Mouse (Mus musculus) heart, embryonic 13.5 days (tissue): Measurements from ENCODE around the gene Crygn. TPM values are rescaled to one million over a fixed set of nuclear protein-coding genes. Genes with fewer than 3 reads are reported as not detected.
"Not testable (repeated sequence)": the region's sequence is repeated elsewhere in the genome, so short reads cannot be mapped to it uniquely, and the experiment has no call there.

ENCODE experiments used
- ATAC-seq: fragments of 200-750 bp; cut with Nextera tagmentation; 2 replicates; pipeline ENCODE4 v1.8.0; 2017; ENCODE audit warnings: moderate TSS enrichment; ENCODE audit not compliant: insufficient number of reproducible peaks, low FRiP score, low TSS enrichment; ENCODE audit errors: extremely low read depth
- H3K27ac ChIP-seq: fragments of 300-500 bp; sonication (generic); replicated peaks from 2 replicates; pipeline ENCODE4 v1.5.1; 2015; ENCODE audit warnings: moderate library complexity, mild to moderate bottlenecking, inconsistent platforms
- H3K27me3 ChIP-seq: fragments of 300-500 bp; sonication (generic); replicated peaks from 2 replicates; pipeline ENCODE4 v1.6.1; 2015; ENCODE audit warnings: mild to moderate bottlenecking, inconsistent platforms
- H3K36me3 ChIP-seq: fragments of 300-500 bp; sonication (generic); 2 replicates; pipeline ENCODE4 v1.6.1; 2015; ENCODE audit warnings: mild to moderate bottlenecking, inconsistent platforms
- H3K4me1 ChIP-seq: fragments of 300-500 bp; sonication (generic); 2 replicates; pipeline ENCODE4 v1.6.1; 2015; ENCODE audit warnings: inconsistent platforms
- H3K4me2 ChIP-seq: fragments of 300-500 bp; sonication (generic); 2 replicates; pipeline ENCODE4 v1.6.1; 2015; ENCODE audit warnings: inconsistent platforms, mild to moderate bottlenecking, moderate library complexity
- H3K4me3 ChIP-seq: fragments of 300-500 bp; sonication (generic); 2 replicates; pipeline ENCODE4 v1.5.1; 2015; ENCODE audit warnings: moderate library complexity, mild to moderate bottlenecking, inconsistent platforms
- H3K9ac ChIP-seq: fragments of 300-500 bp; sonication (generic); 2 replicates; pipeline ENCODE4 v1.6.1; 2015; ENCODE audit warnings: inconsistent platforms, mild to moderate bottlenecking, moderate library complexity
- H3K9me3 ChIP-seq: fragments of 300-500 bp; sonication (generic); 2 replicates; pipeline ENCODE4 v1.6.1; 2016; ENCODE audit warnings: inconsistent platforms
- WGBS: fragments of 180-500 bp; shearing (Covaris S2); methylation state at CpG from one replicate; pipeline ENCODE4 v1.1.7; 2015; ENCODE audit warnings: mixed read lengths; 5-methylcytosine and 5-hydroxymethylcytosine counted together
- polyA plus RNA-seq: library from polyadenylated mRNA; unstranded; fragments of >200 nt; fragmentation: Nextera tagmentation; extraction: Ambion mirVana; gene quantifications from 2 replicates; pipeline ENCODE4 v1.2.1, GENCODE M21; 2015

The Crygn gene
- polyA plus RNA-seq, 1 experiment from 2014 or later = 1.9 TPM

DNA sequence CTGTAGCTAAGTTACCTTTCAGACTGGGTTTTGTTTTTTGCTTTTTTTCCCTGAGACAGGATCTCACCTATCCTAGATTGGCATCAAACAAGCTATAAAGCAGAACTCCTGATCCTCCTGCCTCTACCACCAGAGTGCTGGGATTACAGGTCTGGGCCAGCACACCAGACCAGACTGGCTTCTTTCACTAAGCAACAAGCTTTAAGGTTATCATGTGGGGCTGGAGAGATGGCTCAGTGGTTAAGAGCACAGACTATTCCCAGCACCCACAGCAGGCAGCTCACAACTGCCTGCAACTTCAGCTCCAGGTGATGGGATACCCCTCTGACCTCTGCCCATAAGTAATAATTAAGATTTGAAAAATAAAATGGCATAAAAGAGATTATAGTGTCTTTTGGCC is 21.5 kb upstream of the Crygn start:
- no peak overlapping the region for H3K27ac ChIP-seq
- ATAC-seq = no peak
- no peak overlapping the region for H3K4me2 ChIP-seq
- H3K4me3 ChIP-seq = no peak overlapping the region
- no peaks in the 10 kb centered on the region for H3K9me3 ChIP-seq
- H3K9ac ChIP-seq = no peak overlapping the region
- no peaks in the 10 kb centered on the region for H3K36me3 ChIP-seq
- H3K4me1 ChIP-seq = peaks cover 22% of the 10 kb centered on the region
- H3K27me3 ChIP-seq = peaks cover 22% of the 10 kb centered on the region

DNA sequence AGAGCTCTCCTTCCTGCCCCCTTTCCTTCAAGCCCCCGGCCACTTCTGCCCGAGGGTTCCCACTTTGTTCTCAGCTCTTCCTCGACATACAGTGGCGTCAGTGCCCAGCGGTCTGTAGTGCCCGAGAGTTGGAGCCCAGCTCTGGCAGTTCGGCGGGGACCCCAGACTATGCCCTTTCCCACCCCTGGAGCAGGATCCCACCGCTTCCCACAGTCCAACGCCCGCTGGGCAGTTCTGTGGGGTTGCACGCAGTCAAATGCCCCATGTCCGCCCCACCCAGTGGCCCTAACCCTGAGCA is 21.0 kb upstream of the Crygn start:
- peaks cover 22% of the 10 kb centered on the region for H3K4me1 ChIP-seq
- peak overlapping the region; percentile 55 for H3K9ac ChIP-seq
- H3K27ac ChIP-seq = no peak overlapping the region
- H3K36me3 ChIP-seq = no peaks in the 10 kb centered on the region
- ATAC-seq = no peak
- H3K27me3 ChIP-seq = peaks cover 22% of the 10 kb centered on the region
- H3K4me2 ChIP-seq = peak overlapping the region; percentile 52
- H3K4me3 ChIP-seq = peak overlapping the region; percentile 28
- H3K9me3 ChIP-seq = no peaks in the 10 kb centered on the region
- WGBS = 41% methylated on average over 13 of the region's 13 CpGs

DNA sequence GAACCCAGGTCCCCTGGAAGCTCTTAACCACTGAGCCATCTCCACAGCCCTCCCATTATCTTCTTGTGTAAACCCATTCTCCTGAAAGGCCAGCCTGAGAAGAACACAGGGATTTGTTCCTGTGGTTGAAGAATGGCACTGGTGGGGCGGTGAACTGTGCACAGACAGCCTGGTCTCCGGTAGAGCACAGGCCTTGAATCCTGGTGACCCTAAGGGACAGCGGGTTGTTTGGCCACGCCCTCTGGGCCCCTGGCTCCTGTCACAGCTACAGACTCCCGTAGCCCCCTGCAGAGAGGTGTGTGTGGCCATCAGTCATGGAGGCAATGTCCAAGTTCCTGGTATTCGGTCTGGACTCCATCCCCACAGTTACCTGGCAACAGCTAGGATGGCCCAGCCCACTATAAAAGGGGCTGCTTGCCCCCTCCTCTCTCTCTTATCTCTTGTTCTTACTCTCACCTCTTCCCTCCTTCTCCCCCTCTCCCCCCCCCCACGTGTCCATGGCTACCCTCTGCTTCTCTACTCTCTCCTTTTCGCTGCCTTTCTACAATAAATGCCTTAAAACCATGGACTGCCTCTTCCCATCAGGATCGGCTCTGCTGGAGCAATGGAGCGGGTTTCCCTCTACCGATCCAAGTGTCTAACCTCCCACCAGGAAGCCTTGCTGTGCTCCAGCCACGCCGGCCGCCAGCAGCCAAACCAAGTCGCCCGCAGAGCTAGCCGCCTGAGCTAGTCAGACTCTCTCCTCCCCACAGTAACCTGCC is 20.5 kb upstream of the Crygn start:
- Histone ChIP-seq H3K4me1 (peaks cover 22% of the 10 kb centered on the region), H3K4me2 (peak overlapping the region; percentile 52), H3K9me3 (no peaks in the 10 kb centered on the region), H3K36me3 (no peaks in the 10 kb centered on the region), H3K27ac (no peak overlapping the region), H3K27me3 (peaks cover 22% of the 10 kb centered on the region), H3K4me3 (peak overlapping the region; percentile 28), H3K9ac (peak overlapping the region; percentile 55)
- ATAC-seq = no peak
- 22% methylated on average over 17 of the region's 17 CpGs for WGBS

DNA sequence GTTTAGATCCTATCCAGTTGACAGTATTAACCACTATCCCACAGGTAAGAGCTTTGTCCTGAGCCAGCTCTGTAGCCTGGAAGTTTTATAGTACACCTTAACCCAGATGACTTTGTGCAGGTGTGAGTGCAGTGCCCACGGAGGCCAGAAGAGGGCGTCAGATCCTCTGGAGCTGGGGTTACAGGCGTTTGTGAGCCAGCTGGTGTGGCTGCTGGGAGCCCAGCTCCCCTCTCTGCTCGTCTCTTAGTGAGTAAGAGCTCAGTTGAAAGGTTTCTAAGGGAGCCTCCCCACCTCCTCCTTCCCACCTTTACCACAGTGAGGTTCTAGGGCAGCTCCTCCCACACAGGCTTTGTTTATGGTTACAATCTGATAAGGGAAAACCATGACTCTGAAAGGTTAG is 18.9 kb upstream of the Crygn start:
- no peak overlapping the region for H3K4me3 ChIP-seq
- H3K27me3 ChIP-seq = peaks cover 22% of the 10 kb centered on the region
- H3K4me2 ChIP-seq = no peak overlapping the region
- no peaks in the 10 kb centered on the region for H3K36me3 ChIP-seq
- peaks cover 22% of the 10 kb centered on the region for H3K4me1 ChIP-seq
- no peak for ATAC-seq
- no peaks in the 10 kb centered on the region for H3K9me3 ChIP-seq
- no peak overlapping the region for H3K9ac ChIP-seq
- H3K27ac ChIP-seq = no peak overlapping the region
- 59% methylated on average over 4 of the region's 4 CpGs for WGBS

DNA sequence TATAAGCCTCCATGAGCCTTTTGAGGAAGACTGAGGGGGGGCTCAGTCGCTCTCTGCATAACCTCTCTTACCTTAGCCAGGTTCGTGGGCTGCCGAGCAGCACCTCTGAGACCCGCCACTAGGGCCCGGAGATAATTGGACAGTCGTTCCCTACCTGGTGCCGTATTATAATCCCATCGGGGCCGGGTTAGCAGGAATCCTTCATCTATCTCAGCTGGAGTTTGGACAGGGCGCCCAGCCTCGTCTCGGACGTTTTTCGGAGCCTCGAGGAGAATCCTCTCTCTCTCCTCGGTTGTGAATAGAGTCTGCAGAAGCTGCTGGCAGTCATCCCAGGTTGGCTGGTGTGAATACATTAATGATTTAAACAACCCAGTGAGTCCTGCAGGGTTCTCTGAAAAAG is 16.7 kb upstream of the Crygn start:
- not testable (repeated sequence) for ATAC-seq, H3K4me2 ChIP-seq, H3K9me3 ChIP-seq, H3K9ac ChIP-seq, H3K27ac ChIP-seq, H3K36me3 ChIP-seq, H3K4me3 ChIP-seq
- 90% methylated on average over 16 of the region's 16 CpGs for WGBS
- H3K4me1 ChIP-seq = peaks cover 12% of the 10 kb centered on the region
- H3K27me3 ChIP-seq = peaks cover 17% of the 10 kb centered on the region

DNA sequence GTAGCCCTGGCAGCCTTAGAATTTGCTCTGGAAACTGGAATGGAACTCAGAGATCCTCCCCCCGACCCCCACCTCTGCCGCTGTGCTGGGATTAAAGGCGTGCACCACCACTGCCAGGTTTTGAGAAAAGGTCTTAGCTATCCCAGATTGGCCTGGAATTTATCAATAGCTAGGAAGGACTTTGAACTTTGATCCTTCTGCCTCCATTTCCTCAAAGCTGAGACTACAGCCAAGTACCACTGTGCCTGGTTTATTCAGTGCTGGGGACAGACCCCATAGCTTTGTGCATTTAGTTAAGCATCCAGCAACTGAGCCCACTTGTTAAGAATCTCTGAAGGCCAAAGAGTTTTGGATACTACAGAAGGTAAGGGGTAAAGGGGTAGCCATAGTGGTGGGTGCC is 877 bp downstream of the Crygn start:
- Histone ChIP-seq H3K27me3 (peaks cover 13% of the 10 kb centered on the region; the same call in 1 of the 2 replicates), H3K4me2 (no peak overlapping the region), H3K4me3 (no peak overlapping the region), H3K36me3 (no peaks in the 10 kb centered on the region), H3K9me3 (no peaks in the 10 kb centered on the region), H3K4me1 (peaks cover 30% of the 10 kb centered on the region), H3K27ac (no peak overlapping the region), H3K9ac (no peak overlapping the region)
- no peak for ATAC-seq
- 55% methylated on average over 3 of the region's 3 CpGs for WGBS

DNA sequence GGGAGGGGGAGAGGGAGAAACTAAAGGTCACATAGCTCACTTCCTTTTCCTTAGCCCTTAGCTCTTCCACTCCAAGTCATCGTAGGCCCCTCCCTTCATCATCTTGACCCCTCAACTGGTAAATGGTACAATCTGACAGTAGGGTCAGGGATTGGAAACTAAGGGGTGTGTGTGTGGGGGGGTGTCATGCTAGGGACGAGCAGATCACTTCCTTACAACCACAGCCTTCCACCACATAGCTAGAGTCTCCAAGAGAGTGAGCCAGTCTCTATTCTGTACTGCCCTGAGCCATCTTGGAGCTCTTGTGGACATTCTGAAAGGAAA is 5.7 kb downstream of the Crygn start:
- Histone ChIP-seq H3K36me3 (no peaks in the 10 kb centered on the region), H3K9me3 (no peaks in the 10 kb centered on the region), H3K9ac (peak overlapping the region; percentile 94), H3K4me1 (peaks cover 48% of the 10 kb centered on the region), H3K27me3 (peaks cover 5% of the 10 kb centered on the region; the same call in 1 of the 2 replicates), H3K27ac (peak overlapping the region; percentile 97), H3K4me2 (peak overlapping the region; percentile 94), H3K4me3 (peak overlapping the region; percentile 69)
- WGBS = 10% methylated on average over 2 of the region's 2 CpGs
- ATAC-seq = no peak

DNA sequence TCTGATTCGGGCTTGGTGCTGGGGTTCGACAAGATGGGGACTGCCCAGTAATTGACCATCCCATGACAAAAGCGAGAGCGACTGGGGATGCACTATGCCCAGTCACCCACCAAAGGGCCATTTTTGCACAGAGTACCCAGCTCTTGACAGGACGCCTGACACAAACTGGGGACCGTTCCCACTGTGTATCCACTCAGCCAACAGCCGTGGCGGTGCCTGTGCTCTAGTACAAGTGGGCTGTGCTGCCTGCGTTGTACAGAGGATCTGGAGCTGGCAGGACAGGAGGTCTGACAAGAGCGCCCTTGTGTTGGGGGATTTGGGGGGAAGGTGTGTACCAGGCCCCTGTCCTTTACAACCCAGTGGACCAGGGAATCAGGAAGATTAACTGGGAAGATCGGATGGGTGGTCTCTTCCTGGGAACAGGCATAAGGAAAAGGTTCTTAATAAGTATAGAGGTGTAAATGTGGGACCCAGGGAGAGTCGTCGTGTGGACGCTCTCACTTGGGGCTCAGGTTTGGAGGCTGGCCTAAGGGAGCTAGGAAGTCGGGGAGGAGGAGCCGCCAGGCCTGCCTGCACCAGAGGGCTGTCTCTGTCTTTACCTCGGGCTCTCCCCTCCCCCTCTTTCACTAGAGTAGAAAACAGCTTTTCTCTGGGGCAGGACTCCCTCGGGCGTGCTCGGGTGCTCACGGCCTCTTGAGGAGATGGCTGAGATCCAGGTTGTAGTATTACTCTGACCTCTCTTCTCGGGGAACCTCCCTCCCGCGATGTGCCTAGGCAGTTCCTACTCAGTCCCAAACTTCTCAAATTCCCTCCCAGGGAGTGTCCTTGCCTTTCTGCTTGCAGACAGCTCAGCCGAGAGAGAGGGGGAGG is 6.3 kb downstream of the Crygn start:
- Histone ChIP-seq H3K4me3 (peak overlapping the region; percentile 69), H3K4me1 (peaks cover 51% of the 10 kb centered on the region), H3K27ac (peak overlapping the region; percentile 97), H3K9ac (peak overlapping the region; percentile 94), H3K4me2 (peak overlapping the region; percentile 94), H3K36me3 (no peaks in the 10 kb centered on the region), H3K9me3 (no peaks in the 10 kb centered on the region), H3K27me3 (no peaks in the 10 kb centered on the region; the same call in 1 of the 2 replicates)
- WGBS = 2% methylated on average over 25 of the region's 25 CpGs
- peak; percentile 14; the same call in 1 of the 2 replicates for ATAC-seq

DNA sequence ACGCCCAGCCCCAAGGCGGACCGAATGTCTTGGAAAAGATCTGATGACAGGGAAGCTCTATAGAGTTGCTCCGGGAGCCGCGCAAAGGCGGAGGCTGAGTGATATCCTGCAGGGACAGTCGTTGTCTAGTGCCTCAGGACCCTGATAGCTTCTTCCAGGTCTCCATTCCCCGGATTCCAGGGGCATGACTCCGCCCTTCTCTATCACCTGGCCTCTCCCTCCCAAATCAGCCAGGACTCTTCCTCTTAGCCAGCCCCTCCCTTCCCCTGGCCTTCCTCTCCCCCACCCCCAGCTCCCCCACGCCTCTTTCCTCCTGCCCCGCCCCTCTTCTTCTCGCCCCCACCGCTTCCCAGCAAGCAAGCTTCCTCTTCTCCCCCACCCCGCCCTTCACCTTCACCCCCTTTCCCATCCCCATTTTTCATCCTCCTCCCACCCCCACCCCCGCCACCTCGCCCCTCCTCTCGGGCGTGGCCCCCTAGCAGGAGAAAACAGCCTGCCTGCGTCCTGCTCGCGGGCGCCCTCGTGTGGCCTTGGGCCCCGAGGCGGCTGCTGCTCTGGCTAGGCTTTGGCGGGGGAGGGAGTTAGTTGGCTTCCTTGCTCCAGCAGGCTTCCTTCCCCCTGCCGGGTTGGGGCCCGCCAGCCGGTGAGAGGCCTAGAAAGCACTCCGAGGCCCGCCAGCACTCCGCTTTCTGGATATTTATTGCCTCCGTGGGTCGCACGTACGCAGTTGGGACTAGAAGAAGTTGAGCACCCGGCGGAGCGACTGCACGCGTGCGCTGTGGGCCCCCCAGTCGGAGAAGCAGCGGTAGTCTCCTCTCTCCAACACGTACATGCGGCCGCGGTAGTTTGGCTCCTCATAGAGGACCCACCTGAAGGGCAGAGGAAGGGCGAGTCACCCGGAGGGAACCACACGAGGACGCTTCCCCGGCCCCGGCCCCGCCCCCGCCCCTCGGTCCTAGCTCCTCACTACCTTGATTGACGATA is 7.2 kb downstream of the Crygn start:
- Histone ChIP-seq H3K27ac (peak overlapping the region; percentile 97), H3K4me3 (peak overlapping the region; percentile 69), H3K36me3 (no peaks in the 10 kb centered on the region), H3K4me1 (peaks cover 42% of the 10 kb centered on the region), H3K27me3 (no peaks in the 10 kb centered on the region; the same call in 1 of the 2 replicates), H3K9me3 (no peaks in the 10 kb centered on the region), H3K9ac (peak overlapping the region; percentile 94), H3K4me2 (peak overlapping the region; percentile 94)
- peak; percentile 56 for ATAC-seq
- WGBS = 1% methylated on average over 59 of the region's 59 CpGs

DNA sequence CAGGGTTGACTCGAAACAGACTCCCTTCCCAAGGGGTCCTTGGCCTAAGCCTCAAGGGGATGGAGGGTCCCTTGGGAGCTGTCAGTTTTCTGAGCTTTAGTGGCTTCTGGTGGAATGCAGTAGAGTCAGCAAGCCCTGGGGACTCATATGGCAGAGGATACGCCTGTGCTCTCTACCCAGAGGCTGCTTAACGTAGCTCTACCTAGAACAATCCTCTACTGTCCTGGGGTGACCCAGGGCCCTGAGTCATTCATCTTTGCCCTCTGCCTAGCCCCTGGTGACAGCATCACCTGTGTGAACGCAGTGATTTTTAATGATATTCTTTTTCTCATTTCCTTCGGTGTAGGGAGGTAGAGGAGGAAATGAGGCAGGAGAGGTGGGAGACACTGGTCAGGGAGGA is 8.1 kb downstream of the Crygn start:
- ATAC-seq = no peak
- H3K36me3 ChIP-seq = no peaks in the 10 kb centered on the region
- no peaks in the 10 kb centered on the region; the same call in 1 of the 2 replicates for H3K27me3 ChIP-seq
- no peaks in the 10 kb centered on the region for H3K9me3 ChIP-seq
- peaks cover 42% of the 10 kb centered on the region for H3K4me1 ChIP-seq
- peak overlapping the region; percentile 73 for H3K27ac ChIP-seq
- H3K4me2 ChIP-seq = peak overlapping the region; percentile 94
- peak overlapping the region; percentile 69 for H3K4me3 ChIP-seq
- 61% methylated on average over 5 of the region's 5 CpGs for WGBS
- peak overlapping the region; percentile 94; the same call in 1 of the 2 replicates for H3K9ac ChIP-seq

DNA sequence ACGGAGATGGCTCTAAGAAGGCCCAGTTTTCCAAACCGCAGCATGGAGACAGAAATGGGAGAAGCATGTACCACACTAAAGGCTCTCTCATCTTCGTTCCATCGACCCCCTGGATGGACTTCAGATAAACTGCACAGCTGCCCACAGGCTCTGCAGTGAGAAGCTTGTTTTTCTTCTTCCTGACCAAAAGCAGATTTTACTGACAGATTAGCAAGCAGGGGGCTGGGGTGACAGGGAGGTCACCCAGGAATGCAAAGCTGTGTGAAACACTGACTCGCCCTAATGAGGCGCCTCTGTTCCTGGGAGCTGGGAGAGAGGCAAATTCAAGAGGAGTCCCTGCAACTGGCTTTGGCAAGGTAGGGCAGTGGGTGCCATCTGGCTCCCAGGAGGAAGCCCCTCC is 10.3 kb downstream of the Crygn start:
- Histone ChIP-seq H3K9ac (peak overlapping the region; percentile 33; the same call in 1 of the 2 replicates), H3K36me3 (no peaks in the 10 kb centered on the region), H3K4me1 (peaks cover 37% of the 10 kb centered on the region), H3K27me3 (no peaks in the 10 kb centered on the region; the same call in 1 of the 2 replicates), H3K4me3 (no peak overlapping the region), H3K27ac (no peak overlapping the region), H3K4me2 (no peak overlapping the region), H3K9me3 (no peaks in the 10 kb centered on the region)
- WGBS = 23% methylated on average over 6 of the region's 6 CpGs
- no peak for ATAC-seq
